Mouse (Mus musculus) heart, postnatal 0 days (tissue): ENCODE data around the gene Ap1ar.

Experiments
- CTCF ChIP-seq: IDR thresholded peaks from 2 replicates; pipeline ENCODE4 v1.5.1; 2016; ENCODE audit warnings: antibody characterized with exemption, control low read depth, low read depth
- EP300 ChIP-seq: IDR thresholded peaks from 2 replicates; pipeline ENCODE4 v1.6.1; 2016; ENCODE audit warnings: antibody characterized with exemption, low read depth

DNA sequence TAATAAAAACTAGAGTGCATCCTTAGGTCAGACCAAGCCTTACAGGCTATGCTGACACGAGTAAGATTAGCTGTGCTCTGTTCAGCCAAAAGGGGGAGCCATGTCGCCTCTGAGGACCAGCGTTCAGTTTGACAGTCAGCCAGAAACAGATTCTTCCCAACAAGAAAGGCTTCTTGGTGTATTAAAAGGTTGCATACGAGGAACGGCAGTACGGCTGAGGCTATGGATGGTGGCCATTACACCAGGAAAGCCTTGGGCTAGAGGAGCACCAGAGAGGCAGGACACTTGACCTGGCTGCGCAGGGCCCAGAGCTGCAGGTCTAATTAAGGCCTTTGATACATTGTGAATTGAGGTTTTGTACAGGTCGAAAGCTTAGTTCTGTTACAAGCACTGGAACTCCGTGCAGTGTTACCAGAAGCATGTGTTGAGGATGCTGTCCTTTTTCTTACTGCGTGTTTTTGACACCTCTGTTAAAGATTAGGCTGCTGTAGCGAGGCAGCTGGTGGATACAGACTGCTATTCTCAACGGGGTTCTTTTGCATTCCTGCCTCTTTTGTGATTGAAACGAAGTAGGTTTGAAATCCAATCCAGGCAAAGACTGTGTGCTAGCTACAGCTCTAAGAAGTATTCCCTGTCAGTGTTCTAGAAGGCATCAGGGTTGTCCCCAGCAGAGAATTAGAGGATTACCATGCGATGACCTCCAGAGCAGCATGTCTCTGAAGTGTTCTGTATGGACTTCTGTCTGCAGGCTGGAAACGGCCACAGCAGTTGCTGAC, 16.3 kb upstream of the Ap1ar start:
- TF ChIP-seq EP300 (no peak), CTCF (peak; percentile 93)
